Mouse (Mus musculus): ENCODE results near the gene Msi2.

GRCm38 (mm10) chr11:88688644-88689043, 29.7 kb downstream of the Msi2 start:
- TF ChIP-seq FLI1 (IDR thresholded peaks at IDR 0.05; ENCODE audit: low read length): no peak
- no peak for TF ChIP-seq GATA1 (IDR thresholded peaks at IDR 0.05; ENCODE audit: borderline replicate concordance, low read length)
